Mouse (Mus musculus) gastrocnemius, postnatal 25 days (tissue): ENCODE results near the gene Gm47995. TPM values are rescaled to one million over a fixed set of nuclear protein-coding genes. Genes with fewer than 3 reads are reported as not detected.

ENCODE experiments used
- DNase-seq: peaks from one replicate; pipeline ENCODE4 v3.0.0; 2022
- total RNA-seq, 2 experiments: library from RNA; stranded (reverse); gene quantifications; 1 replicate in 1 of 2; 2 replicates in 1 of 2; pipeline ENCODE4 v1.2.3; 2021

The Gm47995 gene
- total RNA-seq, 2 experiments from 2014 or later: not detected

GRCm38 (mm10) chr1:151232346-151232745, 34.1 kb downstream of the Gm47995 start:
- no peak for DNase-seq

DNA sequence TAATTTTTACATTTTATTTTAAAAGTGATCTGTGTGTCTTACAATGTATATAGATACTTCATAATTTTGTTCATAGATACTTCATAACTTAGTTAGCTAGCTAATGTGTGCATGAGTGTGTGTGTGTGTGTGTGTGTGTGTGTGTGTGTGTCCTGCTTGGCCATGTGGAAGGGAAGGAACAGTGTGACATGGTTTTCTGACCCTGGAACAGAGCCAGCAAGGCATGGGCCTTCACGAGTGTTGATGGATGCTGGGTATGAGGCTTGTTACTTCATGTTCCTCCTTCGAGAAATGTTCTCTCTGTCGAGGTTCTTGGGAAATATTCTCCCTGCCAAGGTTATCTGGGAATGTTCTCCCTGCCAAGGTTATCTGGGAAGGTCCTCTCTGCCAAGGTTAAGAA, 35.5 kb downstream of the Gm47995 start:
- no peak for DNase-seq

- no peak for DNase-seq
These were observed 37.3 kb downstream of the Gm47995 start for GRCm38 (mm10) chr1:151235574-151235973.

- peak; percentile 73 for DNase-seq
These were observed 38.1 kb downstream of the Gm47995 start for GRCm38 (mm10) chr1:151236141-151236930.

GRCm38 (mm10) chr1:151237780-151238179, 39.5 kb downstream of the Gm47995 start:
- no peak for DNase-seq

DNA sequence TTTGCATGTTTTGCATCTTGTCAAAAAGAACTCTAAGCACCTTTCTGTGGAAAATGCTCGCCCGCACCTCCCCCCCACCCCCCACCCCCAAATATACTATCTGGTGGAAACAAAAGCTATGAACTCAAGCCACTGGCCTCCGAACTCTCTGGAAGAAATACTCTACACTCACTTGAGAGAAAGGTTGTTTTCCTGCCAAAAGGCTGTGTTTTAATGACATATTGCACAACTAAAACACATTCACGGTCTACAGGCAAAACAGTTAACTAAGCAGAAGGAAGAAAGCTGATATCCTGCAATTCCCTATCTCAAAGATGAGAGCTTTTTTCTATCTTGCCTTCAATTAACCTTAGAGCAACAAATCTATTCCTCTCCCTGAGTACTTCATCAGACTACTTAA, 45.1 kb downstream of the Gm47995 start:
- DNase-seq: no peak

DNA sequence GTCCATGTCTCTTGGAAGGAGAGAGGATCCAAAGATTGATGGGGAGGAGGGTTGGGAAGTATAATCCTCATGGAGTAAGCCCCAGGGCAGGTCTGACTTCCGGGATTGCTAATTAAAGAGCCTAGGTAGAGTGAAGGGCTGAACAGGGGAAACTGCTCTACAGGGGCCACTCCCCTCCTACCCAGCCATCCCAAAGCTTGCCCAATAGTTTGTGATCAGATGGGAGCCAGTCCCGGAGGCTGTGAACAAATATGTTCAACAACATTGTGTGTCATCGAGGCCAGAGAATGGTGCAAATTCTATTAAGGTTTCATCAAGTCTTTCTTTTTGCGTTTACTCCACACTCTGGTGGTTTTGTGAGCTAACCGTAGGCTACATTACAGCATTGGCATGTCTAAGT, 45.8 kb downstream of the Gm47995 start:
- DNase-seq: no peak

DNA sequence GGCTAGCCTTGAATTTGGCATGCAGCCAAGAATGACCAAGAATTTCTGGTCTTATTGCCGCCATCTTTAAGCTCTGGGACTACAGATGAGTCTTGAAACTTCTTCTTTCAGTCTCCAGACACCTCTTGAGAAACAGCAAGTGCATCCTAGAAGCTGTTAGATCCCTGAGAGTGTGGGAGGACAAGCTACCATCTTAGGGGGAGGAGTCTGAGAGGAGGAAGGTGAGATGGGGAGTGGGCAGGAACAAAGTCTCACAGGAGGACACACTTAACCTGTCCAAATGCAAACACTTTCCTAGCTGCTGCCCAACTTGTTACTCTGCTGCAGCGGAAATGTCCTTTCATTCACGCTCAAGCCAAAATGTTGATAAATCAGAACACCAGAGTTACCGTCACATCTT, 46.5 kb downstream of the Gm47995 start:
- DNase-seq: no peak

- DNase-seq: no peak
These were observed 46.9 kb downstream of the Gm47995 start for GRCm38 (mm10) chr1:151245165-151245564.

DNA sequence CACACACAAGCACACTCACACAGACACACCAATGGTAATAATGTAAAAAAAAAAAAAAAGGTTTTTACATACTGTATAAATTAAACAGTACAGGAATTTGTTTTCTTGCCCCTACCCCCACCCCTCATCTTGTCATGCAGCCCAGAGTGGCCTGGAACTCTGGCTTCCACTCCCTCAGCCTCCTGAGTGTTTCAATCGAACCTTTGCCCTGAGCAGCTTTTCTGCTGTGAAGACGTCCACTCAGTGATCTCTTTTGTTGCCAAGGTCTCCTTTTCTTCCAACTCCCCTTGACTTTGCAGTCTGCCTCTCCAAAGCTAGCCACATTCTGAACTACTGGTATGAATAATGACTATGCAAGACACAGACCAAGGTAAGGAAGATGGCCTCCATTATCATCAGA, 47.6 kb downstream of the Gm47995 start:
- DNase-seq: no peak

Other genes with a start within 250 kb of the Gm47995 start
- 1 to 10 TPM; 7.9 to 8.6 TPM for gene Hmcn1, start 205.0 kb upstream of the Gm47995 start, total RNA-seq
- gene Gm47985, start 15.9 kb upstream of the Gm47995 start, total RNA-seq: not detected
- under 1 TPM in 1 of 2 experiments, not detected in 1; 0.26 TPM for gene Gm8947, start 6.1 kb upstream of the Gm47995 start, total RNA-seq
- not detected for gene 3110040M04Rik, start 5.7 kb downstream of the Gm47995 start, total RNA-seq
- under 1 TPM in 1 of 2 experiments, not detected in 1; 0.35 TPM for gene Gm47996, start 11.7 kb downstream of the Gm47995 start, total RNA-seq
- gene Ivns1abp, start 146.0 kb downstream of the Gm47995 start, total RNA-seq: 100 to 1,000 TPM in 1 of 2 experiments, 10 to 100 TPM in 1; 92.3 to 113 TPM
- gene Swt1, start 230.0 kb downstream of the Gm47995 start, total RNA-seq: 1 to 10 TPM; 8.4 to 9.9 TPM
- 10 to 100 TPM; 12.8 to 12.9 TPM for gene Trmt1l, start 230.1 kb downstream of the Gm47995 start, total RNA-seq